Mouse (Mus musculus) midbrain, embryonic 13.5 days (tissue): ENCODE results near the gene Afmid. TPM values are rescaled to one million over a fixed set of nuclear protein-coding genes. Genes with fewer than 3 reads are reported as not detected.
"Not testable (repeated sequence)": the region's sequence is repeated elsewhere in the genome, so short reads cannot be mapped to it uniquely, and the experiment has no call there.

Experiments
- ATAC-seq: fragments of 200-750 bp; cut with Nextera tagmentation; 2 replicates; pipeline ENCODE4 v1.8.0; 2017; ENCODE audit warnings: mild to moderate bottlenecking, moderate TSS enrichment, moderate library complexity
- H3K27ac ChIP-seq: fragments of 300-500 bp; sonication (generic); 2 replicates; pipeline ENCODE4 v1.5.1; 2015; ENCODE audit warnings: inconsistent platforms, mild to moderate bottlenecking, moderate library complexity
- H3K27me3 ChIP-seq: fragments of 300-500 bp; sonication (generic); 2 replicates; pipeline ENCODE4 v1.6.1; 2015; ENCODE audit warnings: mild to moderate bottlenecking, inconsistent platforms
- H3K36me3 ChIP-seq: fragments of 300-500 bp; sonication (generic); 2 replicates; pipeline ENCODE4 v1.6.1; 2015; ENCODE audit warnings: mild to moderate bottlenecking, inconsistent platforms
- H3K4me1 ChIP-seq: fragments of 300-500 bp; sonication (generic); replicated peaks from 2 replicates; pipeline ENCODE4 v1.6.1; 2015; ENCODE audit warnings: inconsistent platforms
- H3K4me2 ChIP-seq: fragments of 300-500 bp; sonication (generic); replicated peaks from 2 replicates; pipeline ENCODE4 v1.6.1; 2015; ENCODE audit warnings: moderate library complexity, mild to moderate bottlenecking, inconsistent platforms
- H3K4me3 ChIP-seq: fragments of 300-500 bp; sonication (generic); replicated peaks from 2 replicates; pipeline ENCODE4 v1.5.1; 2015; ENCODE audit warnings: mild to moderate bottlenecking, inconsistent platforms
- H3K9ac ChIP-seq: fragments of 300-500 bp; sonication (generic); replicated peaks from 2 replicates; pipeline ENCODE4 v1.6.1; 2015; ENCODE audit warnings: mild to moderate bottlenecking, inconsistent platforms
- H3K9me3 ChIP-seq: fragments of 300-500 bp; sonication (generic); 2 replicates; pipeline ENCODE4 v1.6.1; 2016; ENCODE audit warnings: mild to moderate bottlenecking, inconsistent platforms
- WGBS: fragments of 180-500 bp; shearing (Covaris S2); methylation state at CpG from one replicate; pipeline ENCODE4 v1.1.7; 2015; 5-methylcytosine and 5-hydroxymethylcytosine counted together
- polyA plus RNA-seq: library from polyadenylated mRNA; unstranded; fragments of >200 nt; fragmentation: Nextera tagmentation; extraction: Ambion mirVana; gene quantifications from 2 replicates; pipeline ENCODE4 v1.2.1, GENCODE M21; 2015

The Afmid gene
- polyA plus RNA-seq, 1 experiment from 2014 or later, result 4.1 TPM

- not testable (repeated sequence) for ATAC-seq, H3K9ac ChIP-seq, H3K4me1 ChIP-seq, H3K27me3 ChIP-seq, H3K27ac ChIP-seq, H3K9me3 ChIP-seq, H3K4me2 ChIP-seq, H3K4me3 ChIP-seq
- peaks cover 35% of the 10 kb centered on the region for H3K36me3 ChIP-seq
- 85% methylated on average over 9 of the region's 9 CpGs for WGBS
Observed at GRCm38 (mm10) chr11:117815850-117816249, 9.9 kb upstream of the Afmid start.

- ATAC-seq, result no peak
- peaks cover 35% of the 10 kb centered on the region for H3K36me3 ChIP-seq
Observed at GRCm38 (mm10) chr11:117816389-117816996, 9.2 kb upstream of the Afmid start.

GRCm38 (mm10) chr11:117819095-117819494 lies 6.6 kb upstream of the Afmid start:
- no peak overlapping the region for H3K9ac ChIP-seq
- H3K4me3 ChIP-seq, result no peak overlapping the region
- no peak for ATAC-seq
- H3K27me3 ChIP-seq, result no peaks in the 10 kb centered on the region
- no peak overlapping the region for H3K27ac ChIP-seq
- no peaks in the 10 kb centered on the region for H3K9me3 ChIP-seq
- H3K4me1 ChIP-seq, result peaks cover 7% of the 10 kb centered on the region
- peaks cover 36% of the 10 kb centered on the region for H3K36me3 ChIP-seq
- WGBS, result 64% methylated on average over 8 of the region's 8 CpGs
- H3K4me2 ChIP-seq, result no peak overlapping the region

More at GRCm38 (mm10) chr11:117816389-117816996, 9.2 kb upstream of the Afmid start:
- H3K9ac ChIP-seq, result no peak overlapping the region
- peaks cover 4% of the 10 kb centered on the region for H3K4me1 ChIP-seq
- H3K27ac ChIP-seq, result no peak overlapping the region
- no peaks in the 10 kb centered on the region for H3K9me3 ChIP-seq
- no peak overlapping the region for H3K4me3 ChIP-seq
- no peaks in the 10 kb centered on the region for H3K27me3 ChIP-seq
- H3K4me2 ChIP-seq, result no peak overlapping the region
- 90% methylated on average over 12 of the region's 13 CpGs for WGBS

DNA sequence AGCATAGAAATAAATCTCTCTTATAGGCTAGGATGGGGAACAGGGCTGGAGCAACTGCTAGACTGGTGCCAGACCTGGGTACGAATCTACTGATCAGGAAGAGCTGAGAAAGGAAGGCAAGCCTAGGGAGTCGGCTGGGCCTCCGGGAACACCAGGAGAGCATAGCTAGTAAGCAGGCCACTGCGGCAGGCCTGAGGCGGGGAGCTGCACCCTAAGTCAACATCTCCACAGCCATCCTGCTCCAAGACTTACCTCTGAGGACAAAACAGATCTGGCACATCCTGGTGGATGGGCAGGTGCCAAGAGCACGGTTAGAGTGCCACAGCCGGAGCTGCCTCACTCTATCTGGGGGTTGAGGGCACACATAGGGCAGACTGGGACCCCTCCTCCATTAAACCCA lies 5.6 kb upstream of the Afmid start:
- H3K27ac ChIP-seq, result no peak overlapping the region
- no peak overlapping the region for H3K4me2 ChIP-seq
- peaks cover 16% of the 10 kb centered on the region for H3K4me1 ChIP-seq
- H3K9me3 ChIP-seq, result no peaks in the 10 kb centered on the region
- H3K4me3 ChIP-seq, result no peak overlapping the region
- peaks cover 35% of the 10 kb centered on the region for H3K36me3 ChIP-seq
- 94% methylated on average over 7 of the region's 7 CpGs for WGBS
- H3K9ac ChIP-seq, result no peak overlapping the region
- H3K27me3 ChIP-seq, result no peaks in the 10 kb centered on the region
- ATAC-seq, result no peak

- no peak for ATAC-seq
- no peak overlapping the region for H3K9ac ChIP-seq
- peaks cover 24% of the 10 kb centered on the region; the same call in 1 of the 2 replicates for H3K36me3 ChIP-seq
- peaks cover 33% of the 10 kb centered on the region for H3K4me1 ChIP-seq
- H3K27ac ChIP-seq, result no peak overlapping the region; the same call in 1 of the 2 replicates
- H3K4me3 ChIP-seq, result no peak overlapping the region
- WGBS, result 88% methylated on average over 9 of the region's 9 CpGs
- H3K4me2 ChIP-seq, result no peak overlapping the region
- H3K9me3 ChIP-seq, result no peaks in the 10 kb centered on the region
- no peaks in the 10 kb centered on the region for H3K27me3 ChIP-seq
Observed at GRCm38 (mm10) chr11:117821868-117822267, 3.9 kb upstream of the Afmid start.

DNA sequence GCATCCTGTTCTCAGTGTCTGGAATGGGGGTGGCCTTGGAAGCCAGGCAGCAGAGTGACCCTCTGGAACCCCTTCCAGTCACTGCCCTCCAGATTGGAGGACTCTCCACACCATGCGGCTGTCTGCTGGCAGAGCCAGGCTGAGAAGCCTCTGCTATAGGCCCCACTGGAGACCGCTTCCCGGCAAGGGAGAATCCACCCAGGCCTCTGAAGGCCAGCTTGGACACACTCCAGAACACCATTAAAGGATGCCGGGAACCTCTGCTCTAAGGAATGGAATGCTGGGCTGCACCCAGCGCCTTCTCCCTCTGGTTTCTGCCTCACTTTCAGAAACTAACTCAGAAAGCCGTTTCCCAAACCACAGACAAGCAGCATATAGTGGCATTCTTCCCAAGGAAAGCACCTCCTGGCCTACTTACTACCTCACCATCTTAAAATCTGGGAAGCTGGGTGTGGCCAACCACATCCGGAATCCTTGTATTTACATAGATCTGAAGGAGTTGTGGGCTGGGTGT lies 2.9 kb upstream of the Afmid start:
- H3K4me2 ChIP-seq, result no peak overlapping the region
- 0 out of 2 replicates have a peak, but pooled peaks cover 21% of the 10 kb centered on the region for H3K36me3 ChIP-seq
- H3K27ac ChIP-seq, result no peak overlapping the region
- no peak overlapping the region for H3K4me3 ChIP-seq
- H3K4me1 ChIP-seq, result peaks cover 40% of the 10 kb centered on the region
- 88% methylated on average over 7 of the region's 7 CpGs for WGBS
- no peaks in the 10 kb centered on the region for H3K27me3 ChIP-seq
- H3K9ac ChIP-seq, result 0 out of 2 replicates have a peak overlapping the region, but pooled peaks have one; percentile 16
- ATAC-seq, result no peak
- H3K9me3 ChIP-seq, result no peaks in the 10 kb centered on the region

DNA sequence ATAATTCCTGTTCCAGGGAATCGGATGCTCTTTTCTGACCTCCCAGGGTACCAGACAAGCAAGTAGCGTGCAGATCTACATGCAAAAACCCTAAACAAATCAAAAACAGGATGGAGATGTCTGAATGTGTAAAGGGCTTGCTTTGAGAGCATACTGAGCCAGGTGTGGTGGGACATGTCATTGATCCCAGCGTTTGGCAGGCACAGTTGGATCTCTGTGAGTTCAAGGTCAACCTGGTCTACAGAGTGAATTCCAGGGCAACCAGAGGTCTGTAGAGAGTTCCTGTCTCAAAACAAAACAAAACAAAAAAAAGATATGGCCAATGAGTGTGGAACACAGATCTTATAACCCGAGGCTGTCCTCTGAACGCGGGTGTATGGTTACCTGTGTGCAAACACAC lies 2.3 kb upstream of the Afmid start:
- Histone ChIP-seq H3K9ac (no peak overlapping the region), H3K27me3 (no peaks in the 10 kb centered on the region), H3K36me3 (0 out of 2 replicates have a peak, but pooled peaks cover 16% of the 10 kb centered on the region), H3K4me1 (peaks cover 46% of the 10 kb centered on the region), H3K27ac (no peak overlapping the region), H3K4me2 (no peak overlapping the region), H3K9me3 (no peaks in the 10 kb centered on the region), H3K4me3 (no peak overlapping the region)
- WGBS, result 92% methylated on average over 6 of the region's 6 CpGs
- ATAC-seq, result no peak

- 24% methylated on average over 23 of the region's 23 CpGs for WGBS
- Histone ChIP-seq H3K9ac (peak overlapping the region; percentile 17; the same call in 1 of the 2 replicates), H3K9me3 (no peaks in the 10 kb centered on the region), H3K36me3 (0 out of 2 replicates have a peak, but pooled peaks cover 13% of the 10 kb centered on the region), H3K27me3 (no peaks in the 10 kb centered on the region), H3K4me2 (peak overlapping the region; percentile 84), H3K4me3 (peak overlapping the region; percentile 47), H3K4me1 (peaks cover 51% of the 10 kb centered on the region), H3K27ac (no peak overlapping the region)
- peak; percentile 84 for ATAC-seq
Observed at GRCm38 (mm10) chr11:117824060-117824969, 1.4 kb upstream of the Afmid start.

GRCm38 (mm10) chr11:117826164-117826563 lies 440 bp downstream of the Afmid start:
- no peaks in the 10 kb centered on the region for H3K27me3 ChIP-seq
- H3K9ac ChIP-seq, result peak overlapping the region; percentile 71
- 0 out of 2 replicates have a peak, but pooled peaks cover 13% of the 10 kb centered on the region for H3K36me3 ChIP-seq
- H3K4me3 ChIP-seq, result peak overlapping the region; percentile 47
- peaks cover 51% of the 10 kb centered on the region for H3K4me1 ChIP-seq
- no peak for ATAC-seq
- WGBS, result 13% methylated on average over 5 of the region's 5 CpGs
- H3K4me2 ChIP-seq, result peak overlapping the region; percentile 84
- no peaks in the 10 kb centered on the region for H3K9me3 ChIP-seq
- H3K27ac ChIP-seq, result peak overlapping the region; percentile 74

DNA sequence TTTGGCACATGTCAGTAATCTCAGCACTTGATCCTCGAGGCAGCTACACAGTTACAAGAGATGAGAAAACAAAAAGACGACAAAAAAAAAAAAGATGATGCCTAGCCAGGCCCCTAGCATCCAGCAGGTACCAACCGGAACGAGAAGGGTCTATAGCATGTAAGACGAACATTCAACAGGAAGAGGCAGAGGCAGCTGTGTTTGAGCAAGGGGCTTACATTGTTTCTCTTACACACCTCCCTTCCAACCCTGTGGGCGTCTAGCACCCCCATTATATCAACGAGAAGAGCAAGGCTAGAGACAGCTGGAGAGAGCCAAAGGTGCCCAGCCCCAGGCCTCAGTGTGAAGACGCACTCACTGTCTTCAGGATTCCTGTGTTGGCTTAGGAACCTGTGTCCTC lies 1.2 kb downstream of the Afmid start:
- no peak overlapping the region for H3K4me2 ChIP-seq
- 77% methylated on average over 8 of the region's 8 CpGs for WGBS

GRCm38 (mm10) chr11:117827386-117827785 lies 1.7 kb downstream of the Afmid start:
- ATAC-seq, result no peak
- Histone ChIP-seq H3K4me1 (peaks cover 59% of the 10 kb centered on the region), H3K4me3 (no peak overlapping the region), H3K9me3 (no peaks in the 10 kb centered on the region), H3K9ac (no peak overlapping the region), H3K4me2 (no peak overlapping the region), H3K36me3 (0 out of 2 replicates have a peak, but pooled peaks cover 6% of the 10 kb centered on the region), H3K27ac (no peak overlapping the region), H3K27me3 (no peaks in the 10 kb centered on the region)
- 81% methylated on average over 3 of the region's 3 CpGs for WGBS

More for the DNA sequence above, 1.2 kb downstream of the Afmid start:
- H3K4me1 ChIP-seq, result peaks cover 54% of the 10 kb centered on the region
- no peaks in the 10 kb centered on the region for H3K27me3 ChIP-seq
- no peak overlapping the region for H3K4me3 ChIP-seq
- no peak overlapping the region for H3K27ac ChIP-seq
- ATAC-seq, result no peak
- H3K36me3 ChIP-seq, result 0 out of 2 replicates have a peak, but pooled peaks cover 9% of the 10 kb centered on the region
- no peaks in the 10 kb centered on the region for H3K9me3 ChIP-seq
- no peak overlapping the region for H3K9ac ChIP-seq
